Mouse (Mus musculus) thymus, postnatal 4 days (tissue): ENCODE measurements around the gene Irs2.

Experiments used
- DNase-seq: peaks from one replicate; pipeline ENCODE4 v3.0.0; 2021

The Irs2 gene

DNA sequence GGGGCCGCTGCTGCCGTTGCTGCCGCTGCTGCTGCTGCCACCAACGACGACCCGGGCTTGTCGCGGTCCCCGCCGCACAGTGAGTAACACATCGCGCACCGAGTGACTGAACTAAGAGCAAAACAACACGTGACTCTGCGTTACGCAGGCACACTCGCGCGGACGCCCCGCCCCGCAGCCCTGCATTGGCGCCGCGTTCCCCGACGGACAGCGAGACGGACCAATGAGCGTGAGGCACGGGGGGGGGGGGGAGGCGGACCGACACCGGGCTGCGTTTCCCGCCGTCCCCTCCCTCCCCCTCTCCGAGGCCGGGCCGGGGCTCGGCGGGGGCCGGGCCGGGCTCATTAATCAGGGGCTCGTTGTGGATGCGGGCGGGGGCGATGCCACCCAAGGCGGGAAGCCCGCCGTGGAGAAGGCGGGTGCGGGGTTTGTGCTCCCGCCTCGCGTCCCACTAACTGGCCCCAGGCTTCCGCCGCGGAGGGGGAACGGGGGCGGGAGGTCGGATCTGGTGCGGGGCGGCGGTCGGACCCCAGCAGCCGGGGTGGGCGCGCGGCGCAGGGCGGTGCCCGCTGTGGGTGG lies 673 bp upstream of the Irs2 start:
- peak; percentile 98 for DNase-seq

- DNase-seq = peak; percentile 77
Measured at GRCm38 (mm10) chr8:11007581-11008378, 478 bp downstream of the Irs2 start.

GRCm38 (mm10) chr8:11007001-11007580 lies 1.2 kb downstream of the Irs2 start:
- peak; percentile 94 for DNase-seq

GRCm38 (mm10) chr8:11006276-11006630 lies 2.0 kb downstream of the Irs2 start:
- peak; percentile 15 for DNase-seq

DNA sequence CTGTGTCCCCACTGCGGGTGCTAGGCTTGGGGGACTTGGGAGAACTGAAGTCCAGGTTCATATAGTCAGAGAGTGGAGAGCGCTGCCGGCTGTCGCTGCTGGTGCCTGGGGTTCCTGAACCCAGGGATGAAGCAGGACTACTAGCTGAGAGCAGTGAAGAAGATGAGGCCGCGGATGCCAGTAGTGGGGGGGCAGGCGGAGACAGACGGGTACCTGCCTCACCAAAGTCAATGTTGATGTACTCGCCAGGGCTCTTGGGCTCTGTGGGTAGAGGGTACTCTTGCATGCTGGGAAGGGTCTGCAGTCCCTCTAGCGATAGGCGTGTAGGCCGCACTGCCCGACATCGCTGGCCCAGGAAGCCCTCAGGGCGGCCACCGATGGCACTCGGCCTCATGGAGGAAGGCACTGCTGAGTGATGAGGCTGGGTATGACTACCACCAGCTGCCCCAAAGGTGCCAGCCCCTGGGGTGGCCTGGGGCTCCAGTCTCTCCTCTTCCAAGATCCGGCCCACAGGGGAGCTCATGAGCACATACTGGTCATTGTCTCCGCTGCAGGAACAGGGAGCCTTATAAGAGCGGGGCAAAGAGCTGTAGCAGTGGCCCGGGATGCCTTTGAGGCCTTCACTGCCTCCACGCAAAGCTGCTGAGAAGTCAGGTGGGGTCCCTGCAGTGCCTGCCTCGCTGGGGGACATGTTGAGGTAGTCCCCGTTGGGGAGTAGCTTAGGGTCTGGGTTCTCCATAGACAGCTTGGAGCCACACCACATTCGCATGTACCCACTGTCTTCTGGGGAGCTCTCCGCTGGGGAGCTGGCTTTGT lies 2.6 kb downstream of the Irs2 start:
- peak; percentile 21 for DNase-seq

DNA sequence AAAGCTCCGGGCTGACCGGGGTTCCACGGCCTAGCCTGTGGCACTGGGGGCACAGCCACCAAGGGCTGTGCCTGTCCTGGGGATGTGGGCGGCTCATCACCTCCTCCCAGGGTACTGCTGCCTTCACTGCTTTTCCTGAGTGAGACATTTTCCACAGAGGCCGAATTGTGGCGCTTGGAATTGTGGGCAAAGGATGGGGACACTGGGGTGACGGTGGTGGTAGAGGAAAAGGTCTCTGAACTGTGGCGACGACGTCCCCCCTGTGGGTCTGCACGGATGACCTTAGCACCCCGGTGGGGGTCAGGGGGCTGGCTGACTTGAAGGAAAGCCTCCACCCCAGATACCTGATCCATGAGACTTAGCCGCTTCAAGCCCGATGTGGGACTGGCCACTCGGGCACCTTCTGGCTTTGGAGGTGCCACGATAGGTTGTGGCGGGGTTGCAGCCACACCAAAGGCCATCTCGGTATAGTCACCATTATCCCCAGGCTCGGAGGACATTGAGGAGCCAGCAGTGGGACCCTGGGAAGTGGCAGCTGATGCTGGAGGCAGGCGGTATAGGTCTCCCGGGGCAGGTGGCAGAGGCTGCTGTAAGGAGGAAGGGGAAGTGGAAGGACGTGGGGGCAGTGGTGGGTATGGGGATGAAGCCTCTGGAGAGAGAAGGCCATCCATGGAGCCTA lies 3.3 kb downstream of the Irs2 start:
- no peak for DNase-seq

DNA sequence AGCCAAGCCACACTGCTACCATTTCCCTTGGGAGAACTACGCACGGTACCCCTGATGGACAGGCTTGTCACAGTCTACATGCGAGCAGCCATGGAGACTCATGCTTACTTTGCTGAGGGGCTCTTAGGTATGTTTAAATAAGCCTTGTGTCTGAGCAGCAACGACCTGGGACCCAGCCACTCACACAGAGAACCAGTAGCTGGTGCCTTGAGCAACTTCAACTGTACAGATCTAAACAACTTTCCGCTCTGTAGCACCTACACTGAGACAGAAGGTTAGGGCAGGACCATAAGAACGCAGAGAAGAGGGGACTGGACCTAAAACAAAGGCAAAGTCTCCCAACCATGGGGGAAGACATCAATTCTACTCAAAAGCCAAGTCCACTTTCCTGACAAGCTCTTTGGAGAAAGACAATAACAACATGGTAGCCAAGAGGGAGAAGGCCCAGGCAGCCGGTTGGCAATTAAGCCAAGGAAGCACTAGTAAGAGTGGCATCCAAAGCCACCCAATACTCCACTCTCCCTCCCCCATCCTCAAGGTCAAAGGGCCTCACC lies 4.3 kb downstream of the Irs2 start:
- no peak for DNase-seq

GRCm38 (mm10) chr8:11003253-11003652 lies 5.0 kb downstream of the Irs2 start:
- DNase-seq = no peak

DNA sequence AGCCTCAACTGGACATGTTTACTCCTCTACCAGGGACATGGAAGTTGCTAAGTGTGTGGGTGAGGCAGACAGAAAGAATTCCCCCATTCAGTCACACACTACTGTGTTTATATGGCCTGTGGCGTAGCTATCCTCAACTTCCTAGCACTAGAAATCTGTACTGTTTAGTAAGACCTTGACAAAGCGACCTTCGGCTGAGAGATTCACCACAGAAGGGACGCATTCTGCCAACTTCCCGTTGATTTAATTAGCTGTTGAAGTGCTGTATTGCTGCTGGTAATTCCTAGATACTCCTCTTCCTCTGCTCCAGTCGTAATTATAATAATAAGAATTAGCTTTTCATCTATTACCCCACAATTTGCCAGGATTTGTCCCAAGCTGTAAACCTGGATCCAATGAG lies 5.4 kb downstream of the Irs2 start:
- no peak for DNase-seq

- peak; percentile 61 for DNase-seq
Measured at GRCm38 (mm10) chr8:11001062-11001549, 7.2 kb downstream of the Irs2 start.

DNA sequence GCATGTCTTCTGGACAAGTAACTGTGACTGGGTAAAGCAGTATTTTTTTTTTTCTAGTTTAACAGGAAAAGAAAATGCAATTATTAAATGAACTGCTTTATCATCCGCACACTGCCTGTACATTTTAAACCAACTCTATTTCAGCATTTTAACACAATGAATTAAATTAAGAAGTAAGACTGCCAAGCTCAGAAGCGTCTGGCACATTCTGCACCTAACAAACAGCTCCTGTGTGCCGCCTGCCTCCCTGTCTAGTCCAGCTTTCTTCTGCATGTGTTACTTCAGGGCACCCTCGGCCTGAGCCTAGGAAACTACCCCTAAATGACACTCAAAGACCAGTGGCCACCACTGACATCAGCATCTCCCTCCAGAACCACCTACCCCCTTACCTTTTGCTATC lies 8.7 kb downstream of the Irs2 start:
- DNase-seq = no peak

DNA sequence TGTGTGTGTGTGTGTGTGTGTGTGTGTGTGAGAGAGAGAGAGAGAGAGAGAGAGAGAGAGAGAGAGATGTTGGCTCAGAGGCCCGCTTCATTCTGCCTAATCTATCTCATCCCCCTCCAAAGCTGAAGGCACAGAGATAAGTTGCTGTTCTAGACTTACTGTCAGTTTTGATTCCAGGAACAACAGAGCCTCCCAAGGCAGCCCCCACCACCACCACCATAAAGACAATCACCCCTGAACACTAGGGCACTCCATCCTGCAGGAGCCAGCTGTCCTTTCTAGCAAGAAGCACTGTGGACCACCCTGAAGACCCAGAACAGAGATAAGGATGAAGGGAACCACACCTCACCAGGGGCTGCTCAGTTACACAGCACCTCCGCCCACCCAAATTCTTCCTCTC lies 12.0 kb downstream of the Irs2 start:
- no peak for DNase-seq

- DNase-seq = no peak
Measured at GRCm38 (mm10) chr8:10995756-10996155, 12.5 kb downstream of the Irs2 start.

- no peak for DNase-seq
Measured at GRCm38 (mm10) chr8:10994390-10994954, 13.8 kb downstream of the Irs2 start.

DNA sequence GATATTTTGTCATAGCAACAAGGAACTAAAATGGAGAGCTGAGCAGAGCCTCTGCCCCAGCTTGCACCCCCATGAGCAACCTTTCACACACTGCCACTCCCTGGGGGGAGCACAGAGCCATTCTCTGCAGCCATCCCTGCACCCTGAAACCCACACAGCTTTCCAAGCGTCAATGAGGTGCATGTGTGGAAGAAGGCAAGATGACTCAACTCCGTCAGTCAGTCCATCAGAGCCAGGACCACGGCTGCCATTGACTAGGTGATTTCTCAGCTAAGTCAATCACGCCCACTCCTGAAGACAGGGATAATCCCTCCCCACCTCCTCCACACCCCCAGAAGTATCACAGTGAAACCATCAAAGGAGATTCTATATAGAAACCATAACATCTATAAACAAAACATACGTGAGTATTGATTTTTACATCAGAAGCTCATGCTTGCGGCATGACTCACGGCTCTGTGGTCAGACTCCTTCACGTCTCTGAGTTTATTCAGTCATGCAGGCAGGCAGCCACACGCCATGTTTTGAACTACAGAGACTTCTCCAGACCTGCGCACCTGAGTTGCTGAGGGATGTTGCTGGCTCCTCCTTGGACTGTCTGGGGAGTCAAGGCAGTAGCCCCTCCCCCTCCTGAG lies 14.6 kb downstream of the Irs2 start:
- no peak for DNase-seq

- no peak for DNase-seq
Measured at GRCm38 (mm10) chr8:10992081-10992480, 16.2 kb downstream of the Irs2 start.

- DNase-seq = no peak
Measured at GRCm38 (mm10) chr8:10991323-10991722, 16.9 kb downstream of the Irs2 start.

DNA sequence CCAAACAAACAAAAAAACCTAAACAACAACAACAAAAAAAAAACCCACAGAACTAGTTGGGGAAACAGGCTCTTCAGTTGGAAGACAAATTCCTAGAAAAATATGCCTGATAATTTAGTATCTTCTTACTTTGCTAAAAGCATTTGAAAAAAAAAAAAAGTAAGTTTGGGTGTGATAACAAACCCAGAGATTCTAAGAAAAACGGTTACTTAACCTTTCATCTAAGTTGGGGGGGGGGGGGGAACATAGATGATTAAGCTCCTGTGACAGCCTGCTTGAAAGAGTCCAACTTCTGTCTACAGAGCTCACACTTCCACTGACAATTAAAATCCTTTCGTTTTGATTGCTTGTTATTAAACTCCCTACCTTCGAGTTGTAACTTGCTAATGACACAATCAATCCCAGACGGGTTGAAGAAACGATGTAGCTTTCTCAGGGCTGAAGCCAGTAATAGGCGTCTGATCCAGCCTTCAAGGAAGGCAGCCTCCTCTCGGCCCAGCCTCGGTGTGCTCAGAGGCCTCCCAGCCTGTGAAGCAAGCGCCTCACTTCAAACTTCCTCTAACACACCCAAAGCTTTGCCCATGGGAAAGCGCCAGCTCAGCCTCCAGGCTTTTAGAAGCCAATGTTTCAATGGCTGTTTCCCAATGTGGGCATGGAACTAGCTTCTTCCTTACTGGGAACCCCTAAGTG lies 17.7 kb downstream of the Irs2 start:
- DNase-seq = no peak

GRCm38 (mm10) chr8:10989946-10990345 lies 18.3 kb downstream of the Irs2 start:
- DNase-seq = no peak

GRCm38 (mm10) chr8:10986638-10987037 lies 21.6 kb downstream of the Irs2 start:
- DNase-seq = no peak

GRCm38 (mm10) chr8:10985064-10985463 lies 23.2 kb downstream of the Irs2 start:
- DNase-seq = no peak
